Mouse (Mus musculus) mesoderm, embryonic 11.5 days (tissue): ENCODE data around the gene Tagln.

Experiments
- DNase-seq: peaks from one replicate; pipeline ENCODE4 v3.0.0-alpha.2; 2012; ENCODE audit warnings: low read depth, low spot score

Gene Tagln

GRCm38 (mm10) chr9:45907078-45907428, 28.8 kb downstream of the Tagln start:
- no peak for DNase-seq

DNA sequence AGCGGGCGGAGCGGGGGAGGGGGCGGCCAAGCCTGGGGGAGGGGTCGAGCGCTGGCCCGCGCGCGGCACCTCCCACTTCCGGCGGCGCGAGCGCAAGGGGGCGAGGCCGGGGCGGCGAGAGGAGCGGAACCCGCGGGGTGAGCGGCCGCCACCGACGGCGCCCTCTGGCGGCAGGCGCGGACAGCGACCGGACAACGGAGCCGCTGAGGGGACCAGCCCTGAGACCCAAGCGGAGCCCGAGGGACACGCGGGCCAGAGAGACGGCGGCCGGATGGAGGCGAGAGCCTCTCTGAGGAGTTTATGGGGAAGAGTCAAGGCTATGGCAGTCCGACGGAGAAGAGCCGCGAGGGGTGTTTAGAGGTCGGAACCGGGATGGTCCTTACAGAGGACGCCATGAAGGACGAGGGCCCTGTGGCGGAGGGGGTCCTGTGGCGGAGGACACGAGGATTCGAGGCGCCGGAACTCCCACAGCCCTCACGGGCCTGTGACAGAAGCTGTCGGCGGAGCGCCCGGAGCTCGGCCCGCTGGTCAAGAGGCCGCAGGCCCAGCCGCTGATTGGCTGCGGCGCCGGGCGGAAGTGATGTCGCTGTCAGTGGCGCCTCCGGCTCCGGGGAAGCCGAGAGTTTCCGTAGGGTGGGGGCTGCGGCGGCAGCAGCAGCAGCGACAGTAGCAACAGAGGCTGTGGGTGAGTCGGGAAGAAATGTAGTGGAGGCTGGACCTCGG, 29.3 kb downstream of the Tagln start, which contains the start of the genes Pcsk7 and Rnf214:
Pcsk7 (plus strand) TSS at position 143 of the 723 bp plus-strand sequence.
Rnf214 (minus strand) TSS at position 557 of the 723 bp plus-strand sequence.
- peak; percentile 88 for DNase-seq

DNA sequence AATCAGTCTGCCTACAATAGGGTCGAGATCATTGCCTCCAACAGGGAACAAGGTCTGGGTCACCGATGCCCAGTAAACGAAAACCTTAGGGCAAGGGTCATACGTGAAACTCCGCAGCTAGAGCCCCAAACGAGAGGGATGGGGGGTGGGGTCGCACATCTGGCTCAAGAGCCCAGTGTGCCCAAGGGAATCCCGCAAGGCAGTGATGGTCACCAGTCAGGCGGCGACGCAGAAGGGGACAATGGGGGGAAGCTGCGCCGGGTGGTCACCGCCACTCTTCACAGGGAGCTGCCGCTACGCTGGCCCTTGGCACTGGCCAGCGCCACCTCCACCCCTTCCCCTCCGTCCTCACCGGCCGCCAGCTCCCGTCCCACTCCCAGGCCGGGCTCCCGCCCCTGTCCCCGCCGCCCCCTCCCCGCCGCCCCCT, 30.0 kb downstream of the Tagln start:
- peak; percentile 61 for DNase-seq

DNA sequence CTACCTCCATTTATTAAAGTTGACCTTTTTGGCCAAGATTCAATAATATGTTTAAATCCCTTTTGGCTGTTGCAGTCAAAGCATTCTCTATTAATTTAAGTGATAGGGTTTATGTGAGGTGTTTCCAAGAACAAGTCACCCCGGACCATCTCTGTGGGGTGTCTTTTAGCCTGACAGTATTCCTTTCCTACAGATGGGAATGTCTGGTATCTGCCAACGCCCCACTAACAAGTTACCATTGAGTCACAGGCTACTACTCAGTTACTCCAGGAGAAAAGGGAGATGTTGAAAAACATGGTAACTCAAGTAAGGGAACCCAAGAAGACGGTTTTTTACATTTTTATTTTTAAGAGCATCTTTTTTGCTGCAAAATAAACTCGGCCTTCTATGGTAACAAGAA, 30.7 kb downstream of the Tagln start:
- DNase-seq = no peak

- no peak for DNase-seq
Observed at GRCm38 (mm10) chr9:45893681-45894080, 42.2 kb downstream of the Tagln start.
